Mouse (Mus musculus) adrenal gland, postnatal 14 days (tissue): ENCODE results near the gene Acat2. TPM values are rescaled to one million over a fixed set of nuclear protein-coding genes. Genes with fewer than 3 reads are reported as not detected.
"Not testable (repeated sequence)": the region's sequence is repeated elsewhere in the genome, so short reads cannot be mapped to it uniquely, and the experiment has no call there.

Experiments
- DNase-seq: peaks from one replicate; pipeline ENCODE4 v3.0.0; 2021; ENCODE audit warnings: mixed read lengths
- long read RNA-seq, 2 experiments: library from polyadenylated mRNA; stranded (forward); transcript quantifications; one replicate each; pipeline ENCODE4 v2.0.0; 2021
- total RNA-seq: library from RNA; stranded (reverse); gene quantifications from 2 replicates; pipeline ENCODE4 v1.2.3, GENCODE M21; 2021

Gene Acat2
- 90.9 and 102 TPM in 2 replicates for total RNA-seq
- long read RNA-seq, experiment 1, transcript Acat2-201 (9 exons, 2,250 nt): major isoform, 117 of 134 reads
- long read RNA-seq, experiment 1, transcript Acat2-203 (8 exons, 1,800 nt): minor isoform, 5 of 134 reads
- long read RNA-seq, experiment 1, partial matches to known transcripts: 2 of 134 reads
- long read RNA-seq, experiment 1, other reads (novel, unspliced or antisense): 10 of 134 reads
- long read RNA-seq, experiment 2, transcript Acat2-201 (9 exons, 2,250 nt): major isoform, 96 of 116 reads
- long read RNA-seq, experiment 2, partial matches to known transcripts: 6 of 116 reads
- long read RNA-seq, experiment 2, other reads (novel, unspliced or antisense): 8 of 116 reads

DNA sequence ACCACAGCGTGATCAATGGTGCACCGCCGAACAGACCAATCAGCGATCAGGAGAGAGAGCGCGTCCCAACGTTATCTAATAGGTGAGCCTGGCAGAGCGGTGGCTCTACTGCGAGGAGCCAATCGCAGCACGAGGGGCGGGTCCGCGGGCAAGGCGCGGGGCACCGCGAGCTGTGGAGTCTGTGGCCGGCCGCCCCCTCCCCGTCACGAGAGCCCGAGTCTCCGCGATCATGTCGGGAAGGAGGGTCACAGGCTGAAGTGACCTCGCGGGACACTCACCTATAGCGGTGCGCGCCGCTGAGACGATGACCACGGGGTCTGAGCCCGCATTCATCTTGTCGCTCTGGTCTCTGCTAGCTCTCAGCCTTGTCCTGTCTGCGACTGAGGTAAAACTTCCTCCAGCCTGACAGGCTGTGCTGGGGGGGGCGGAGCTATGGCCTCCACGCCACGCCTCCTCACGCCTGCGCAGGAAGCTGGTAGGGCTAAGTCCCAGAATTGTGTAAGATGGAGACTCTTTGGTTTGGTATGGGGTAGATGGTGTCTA lies at the start of gene Acat2:
Acat2 (minus strand) TSS at position 417 of the 543 bp plus-strand sequence.
- peak; percentile 97 for DNase-seq

DNA sequence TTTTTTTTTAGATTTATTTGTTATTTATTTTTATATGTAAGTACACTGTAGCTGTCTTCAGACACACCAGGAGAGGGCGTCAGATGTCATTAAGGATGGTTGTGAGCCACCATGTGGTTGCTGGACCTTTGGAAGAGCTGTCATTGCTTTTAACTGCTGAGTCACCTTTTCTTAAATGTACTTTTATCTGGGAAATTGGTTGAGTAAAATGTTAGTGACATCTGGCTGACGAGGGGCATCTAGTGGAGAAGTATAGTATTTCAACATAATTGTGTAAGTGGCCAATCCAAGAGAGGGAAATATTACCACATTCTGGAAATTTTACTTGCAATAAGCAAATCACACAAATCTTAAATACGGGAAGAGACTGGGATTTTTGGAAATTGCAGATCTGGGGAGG lies 49.3 kb upstream of the Acat2 start:
- DNase-seq: peak; percentile 44

DNA sequence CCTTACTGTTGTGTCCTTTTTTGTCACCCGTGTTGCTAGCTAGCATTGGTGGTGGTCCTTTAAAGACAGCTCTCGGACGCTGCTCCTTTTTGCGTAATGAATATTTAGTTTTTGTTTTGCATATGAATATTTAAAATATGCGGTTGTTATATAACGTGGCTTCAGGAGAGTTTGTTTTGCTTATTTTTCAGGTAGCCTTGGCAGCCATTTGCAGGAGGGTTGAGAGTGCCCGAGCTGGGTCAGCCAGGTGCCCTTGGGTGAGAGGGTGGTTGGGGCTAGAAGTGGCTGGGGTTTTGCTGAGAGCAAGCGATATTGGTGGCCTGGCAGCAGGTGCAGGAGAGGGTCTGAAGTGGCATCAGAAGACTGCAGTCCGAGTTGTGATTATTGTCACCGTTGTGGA lies 48.0 kb upstream of the Acat2 start:
- peak; percentile 53 for DNase-seq

DNA sequence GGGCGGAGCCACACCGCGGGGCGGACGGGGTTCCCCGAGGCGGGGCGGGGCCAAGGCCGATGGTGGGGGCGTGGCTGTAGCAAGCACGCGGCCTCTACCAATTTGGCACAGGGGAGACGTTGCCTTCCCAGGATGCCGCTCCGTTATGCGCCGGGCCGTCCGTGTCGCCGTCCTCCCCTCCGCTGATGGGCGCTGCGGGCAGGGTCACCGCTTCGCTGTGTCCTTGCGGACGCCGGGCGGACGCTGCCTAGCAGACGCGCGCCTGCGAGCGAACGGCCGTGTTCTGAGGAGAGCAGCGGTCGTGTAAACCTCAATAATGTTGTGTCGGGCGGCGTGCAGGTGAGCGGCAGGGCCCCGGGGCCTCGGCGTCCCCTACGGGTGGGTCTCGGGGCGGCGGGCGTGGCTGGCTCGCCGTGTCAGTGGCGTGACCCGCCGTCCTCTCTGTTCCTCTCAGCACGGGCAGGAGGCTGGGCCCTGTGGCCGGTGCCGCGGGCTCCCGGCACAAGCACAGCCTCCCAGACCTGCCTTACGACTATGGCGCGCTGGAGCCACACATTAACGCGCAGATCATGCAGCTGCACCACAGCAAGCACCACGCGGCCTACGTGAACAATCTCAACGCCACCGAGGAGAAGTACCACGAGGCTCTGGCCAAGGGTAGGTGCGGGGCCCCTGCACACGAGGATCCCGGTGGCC lies 47.3 kb upstream of the Acat2 start:
- DNase-seq: peak; percentile 100

DNA sequence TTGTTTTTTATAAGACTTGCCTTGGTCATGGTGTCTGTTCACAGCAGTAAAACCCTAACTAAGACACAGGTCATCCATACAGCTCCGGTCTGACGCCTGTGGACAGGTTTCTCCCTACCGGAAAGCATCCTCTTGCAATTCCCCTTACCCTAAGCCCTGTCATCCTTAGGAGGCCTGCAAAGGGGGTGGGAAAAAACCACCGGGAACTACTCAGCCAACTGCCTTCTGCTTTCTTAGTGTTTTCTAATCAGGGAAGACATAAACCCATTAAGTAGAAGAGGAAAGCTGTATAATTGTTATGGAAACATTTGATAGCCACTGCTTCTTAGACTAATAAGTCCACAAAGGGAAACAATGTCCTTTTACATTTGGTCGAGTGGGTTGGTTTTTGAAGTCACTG lies 46.4 kb upstream of the Acat2 start:
- no peak for DNase-seq

DNA sequence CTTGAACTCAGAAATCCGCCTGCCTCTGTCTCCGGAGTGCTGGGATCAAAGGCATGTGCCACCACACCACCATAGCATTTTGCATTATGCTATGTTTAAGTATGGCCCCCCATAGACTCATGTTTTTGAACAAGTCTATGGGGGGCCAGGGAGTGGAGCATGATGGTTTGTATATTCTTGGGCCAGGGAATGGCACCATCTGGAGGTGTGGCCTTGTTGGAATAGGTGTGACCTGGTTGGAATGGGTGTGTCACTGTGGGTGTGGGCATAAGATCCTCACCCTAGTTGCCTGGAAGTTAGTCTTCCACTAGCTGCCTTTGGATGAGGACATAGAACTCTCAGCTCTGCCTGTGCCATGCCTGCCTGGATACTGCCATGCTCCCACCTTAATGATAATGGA lies 46.0 kb upstream of the Acat2 start, which contains the start of gene Sod2:
Sod2 (plus strand) TSS at position 301 of the 400 bp plus-strand sequence.
- not testable (repeated sequence) for DNase-seq

DNA sequence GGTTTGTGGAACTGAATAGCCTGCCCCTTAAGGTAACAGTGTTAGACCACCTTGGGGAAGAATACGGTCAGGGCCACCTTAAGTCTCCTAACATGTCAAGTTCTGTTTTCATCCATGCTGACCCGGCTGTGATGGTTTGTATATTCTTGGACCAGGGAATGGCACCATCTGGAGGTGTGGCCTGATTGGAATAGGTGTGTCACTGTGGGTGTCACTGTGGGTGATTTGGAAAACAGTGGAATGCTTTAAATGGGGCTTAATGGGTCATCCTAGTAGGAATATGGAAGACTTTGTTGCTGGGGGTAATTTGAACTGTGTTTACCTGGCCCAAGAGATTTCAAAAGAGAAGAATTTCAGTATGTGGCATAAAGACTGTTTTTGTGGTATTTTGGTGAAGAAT lies 43.9 kb upstream of the Acat2 start:
- not testable (repeated sequence) for DNase-seq

DNA sequence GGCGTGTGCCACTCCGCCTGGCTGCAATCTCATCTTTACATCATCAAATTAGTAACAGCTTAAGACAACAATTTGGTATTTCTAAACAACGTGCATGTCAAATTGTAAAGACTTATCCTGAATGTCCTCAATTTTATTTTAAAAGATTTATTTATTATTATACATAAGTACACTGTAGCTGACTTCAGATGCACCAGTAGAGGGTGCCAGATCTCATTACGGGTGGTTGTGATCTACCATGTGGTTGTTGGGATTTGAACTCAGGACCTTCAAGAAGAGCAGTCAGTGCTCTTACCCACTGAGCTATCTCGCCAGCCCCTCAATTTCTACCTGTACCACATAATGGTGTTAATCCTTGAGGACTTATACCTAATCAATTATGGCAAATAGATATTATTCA lies 41.7 kb upstream of the Acat2 start:
- DNase-seq: not testable (repeated sequence)

DNA sequence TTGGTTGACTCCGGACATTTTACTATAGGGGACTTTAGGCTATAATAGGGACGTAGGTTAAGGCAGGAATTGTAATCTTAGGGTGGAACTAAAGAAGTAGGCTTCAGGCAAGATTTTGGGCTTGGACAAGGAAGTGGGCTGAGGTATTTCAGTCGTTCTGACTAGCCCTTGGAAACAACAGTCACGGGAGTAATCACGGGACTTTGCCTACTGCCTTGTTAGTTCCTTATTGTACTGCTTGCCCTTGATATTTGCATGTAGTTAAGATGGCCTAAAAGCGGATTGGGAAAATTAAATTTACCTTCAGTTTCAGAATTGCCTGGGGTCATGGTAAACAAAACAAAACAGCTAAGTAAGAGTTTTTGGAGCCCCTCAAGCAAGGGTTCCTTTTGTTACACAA lies 38.5 kb upstream of the Acat2 start:
- DNase-seq: no peak

DNA sequence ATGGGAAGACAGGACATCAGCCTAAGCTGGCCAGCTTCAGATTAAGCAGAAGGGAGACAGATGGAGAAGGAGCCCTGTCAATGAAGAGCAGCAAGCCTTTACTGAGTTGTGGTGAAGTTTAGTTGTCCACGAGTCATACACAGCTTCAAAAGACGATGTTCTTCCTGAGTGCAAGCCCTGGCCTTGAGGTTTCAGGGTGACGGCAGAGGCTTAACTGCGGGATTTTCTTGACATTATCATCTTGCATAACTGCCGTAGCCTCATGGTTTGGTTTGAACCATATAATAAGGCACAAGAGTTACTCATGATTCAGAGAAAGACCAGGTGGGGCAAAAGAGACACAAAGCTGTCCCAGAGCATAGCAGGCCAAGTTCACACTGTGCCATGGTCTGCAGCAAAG lies 37.3 kb upstream of the Acat2 start:
- no peak for DNase-seq

DNA sequence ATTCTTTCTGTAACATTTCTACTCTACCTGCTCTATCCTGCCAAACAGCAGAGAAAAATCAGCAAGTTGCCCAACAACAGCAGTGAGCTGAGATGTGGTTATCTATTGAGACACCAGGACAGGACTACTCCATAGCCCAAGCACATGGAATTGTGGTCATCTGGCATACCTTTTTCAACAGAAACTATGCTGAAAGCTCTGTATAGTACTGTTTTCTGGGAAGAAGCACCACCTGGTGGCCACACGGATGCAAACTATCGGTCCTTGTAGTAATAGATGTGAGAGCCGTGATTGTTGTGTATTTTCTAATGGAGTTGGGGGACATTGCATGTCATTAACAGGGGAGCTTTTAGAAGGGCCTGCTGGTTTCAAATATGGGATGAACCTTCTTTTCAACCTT lies 35.8 kb upstream of the Acat2 start:
- DNase-seq: peak; percentile 66

DNA sequence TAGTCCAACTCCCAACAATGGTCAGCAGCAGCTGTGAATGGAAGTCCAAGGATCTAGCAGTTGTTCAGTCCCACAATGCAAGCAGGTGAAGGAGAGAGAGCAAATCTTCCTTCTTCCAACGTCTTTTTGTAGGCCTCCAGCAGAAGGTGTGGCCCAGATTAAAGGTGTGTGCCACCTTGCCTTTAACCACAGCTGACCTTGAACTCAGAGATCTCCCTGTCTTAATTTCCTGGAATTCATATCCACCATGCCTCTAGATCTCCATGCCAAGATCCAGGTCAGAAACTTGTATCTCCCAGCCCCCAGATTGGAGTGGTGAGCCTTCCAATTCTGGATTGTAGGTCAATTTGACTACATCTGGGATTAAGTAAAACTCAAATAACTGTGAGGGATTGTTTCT lies 33.5 kb upstream of the Acat2 start, which contains the start of gene Wtap:
Wtap (minus strand) TSS at position 101 of the 400 bp plus-strand sequence.
- no peak for DNase-seq

DNA sequence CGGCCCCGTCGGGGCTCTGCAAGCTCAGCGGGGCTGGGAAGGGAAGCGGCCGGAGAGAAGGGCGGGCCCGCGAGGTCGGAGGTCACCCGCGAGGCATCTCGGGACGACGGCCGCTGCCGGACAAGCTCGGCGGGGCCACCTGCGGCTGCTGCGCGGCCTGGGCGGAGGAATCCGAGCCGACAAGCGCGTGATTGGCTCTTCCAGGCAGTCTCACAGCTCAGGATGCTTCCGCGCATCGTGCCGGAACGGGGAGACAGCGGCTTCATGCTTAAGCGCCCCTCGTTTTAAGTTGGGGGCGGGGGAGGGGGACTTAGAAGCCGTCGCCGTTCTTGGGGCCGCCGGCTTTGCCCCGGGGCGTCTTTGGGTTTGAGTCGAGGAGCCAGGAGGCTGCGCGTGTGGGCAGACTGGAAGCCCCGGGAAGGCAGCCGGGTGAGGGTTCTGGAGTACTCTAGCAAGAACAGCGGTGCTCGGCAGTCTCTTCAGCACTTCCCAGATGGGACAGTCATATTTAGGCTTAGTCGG lies 32.0 kb upstream of the Acat2 start:
- peak; percentile 98 for DNase-seq

DNA sequence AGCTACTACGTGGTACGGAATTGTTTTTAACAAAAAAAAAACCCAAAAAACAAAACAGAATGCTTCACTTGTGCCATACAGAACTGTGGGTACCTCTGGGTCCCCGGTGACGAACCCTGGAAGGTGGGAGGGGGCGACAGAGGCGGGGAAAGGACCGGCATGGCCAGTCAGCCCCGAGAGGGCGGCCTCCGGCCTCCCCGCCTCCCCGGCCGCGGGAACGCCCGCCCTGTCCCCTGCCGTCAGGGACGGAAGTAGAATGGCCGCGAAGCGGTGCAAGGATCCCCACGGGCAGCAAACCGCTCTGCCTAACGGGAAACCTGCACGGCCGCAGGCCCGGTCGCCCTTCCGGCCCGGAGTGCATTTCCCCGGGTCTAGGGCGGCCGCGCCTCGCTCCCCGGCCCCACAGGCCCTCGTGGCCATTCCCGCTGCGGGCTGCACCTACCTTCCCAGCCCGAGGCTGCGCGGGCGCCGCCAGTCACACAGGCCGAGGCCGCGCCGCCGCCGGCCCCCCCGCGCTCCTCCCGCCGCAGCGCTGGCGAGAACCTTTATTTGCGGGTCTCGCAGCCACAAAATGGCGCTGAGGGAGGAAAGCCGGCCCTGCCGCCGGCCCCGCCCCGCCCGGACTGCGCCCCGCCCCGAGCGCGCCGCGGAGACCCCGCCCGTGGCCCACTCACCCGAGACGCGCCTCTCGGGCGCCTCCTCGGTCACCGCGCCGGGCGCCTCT lies 31.2 kb upstream of the Acat2 start:
- peak; percentile 95 for DNase-seq

DNA sequence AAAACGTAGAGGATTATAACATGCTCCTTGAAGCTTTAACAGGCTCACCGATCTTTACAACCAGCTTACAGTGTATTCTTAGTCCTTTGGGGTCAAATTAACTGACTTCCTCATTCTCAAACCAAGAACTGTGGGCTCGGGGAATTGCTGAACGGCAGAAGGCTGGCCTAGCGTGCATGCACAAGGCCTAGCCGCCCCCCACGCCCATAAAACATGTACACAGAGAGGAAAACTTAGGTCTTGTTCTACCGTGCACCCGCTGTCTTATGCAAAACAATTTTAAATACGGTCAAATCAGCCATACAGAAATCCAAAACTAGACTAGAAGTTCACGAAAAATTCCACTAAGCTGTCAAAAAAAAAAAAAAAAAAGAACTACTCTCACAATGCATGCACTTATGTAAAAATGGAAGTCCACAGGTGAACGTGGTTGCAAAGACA lies 30.7 kb upstream of the Acat2 start:
- DNase-seq: peak; percentile 52

DNA sequence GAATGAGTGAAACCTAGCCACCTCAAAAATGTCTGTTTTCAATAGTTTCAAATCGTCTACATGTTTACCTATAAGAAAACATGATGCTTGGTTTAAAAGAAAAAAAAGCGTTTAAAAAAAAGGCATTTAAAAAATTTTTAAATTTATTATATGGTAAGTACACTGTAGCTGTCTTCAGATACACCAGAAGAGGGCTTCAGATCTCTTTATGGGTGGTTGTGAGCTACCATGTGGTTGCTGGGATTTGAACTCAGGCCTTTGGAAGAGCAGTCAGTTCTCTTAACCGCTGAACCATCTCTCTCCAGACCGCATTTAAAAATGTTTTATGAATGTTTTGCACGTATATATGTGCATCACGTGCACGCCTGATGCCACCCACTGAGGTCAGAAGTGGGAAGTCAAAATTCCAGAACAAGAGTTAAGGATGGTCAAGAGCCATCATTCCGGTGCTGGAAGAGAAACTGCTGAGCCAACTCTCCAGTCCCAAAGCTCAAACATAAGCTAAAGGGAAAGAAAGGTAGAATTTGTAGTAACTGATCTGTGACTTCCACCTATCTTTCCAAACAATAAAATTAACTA lies 30.1 kb upstream of the Acat2 start:
- DNase-seq: no peak

DNA sequence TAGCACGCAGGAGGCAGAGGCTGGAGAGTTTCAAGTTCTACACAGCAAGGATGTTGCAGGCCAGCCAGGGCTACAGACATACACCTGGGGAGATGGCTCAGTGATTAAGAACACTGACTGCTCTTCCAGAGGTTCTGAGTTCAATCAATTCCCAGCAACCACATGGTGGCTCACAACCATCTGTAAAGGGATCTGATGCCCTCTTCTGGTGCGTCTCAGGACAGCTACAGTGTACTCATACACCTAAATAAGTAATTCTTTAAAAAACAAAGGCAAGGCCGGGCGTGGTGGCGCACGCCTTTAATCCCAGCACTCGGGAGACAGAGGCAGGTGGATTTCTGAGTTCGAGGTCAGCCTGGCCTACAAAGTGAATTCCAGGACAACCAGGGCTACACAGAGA lies 27.5 kb upstream of the Acat2 start:
- DNase-seq: not testable (repeated sequence)

DNA sequence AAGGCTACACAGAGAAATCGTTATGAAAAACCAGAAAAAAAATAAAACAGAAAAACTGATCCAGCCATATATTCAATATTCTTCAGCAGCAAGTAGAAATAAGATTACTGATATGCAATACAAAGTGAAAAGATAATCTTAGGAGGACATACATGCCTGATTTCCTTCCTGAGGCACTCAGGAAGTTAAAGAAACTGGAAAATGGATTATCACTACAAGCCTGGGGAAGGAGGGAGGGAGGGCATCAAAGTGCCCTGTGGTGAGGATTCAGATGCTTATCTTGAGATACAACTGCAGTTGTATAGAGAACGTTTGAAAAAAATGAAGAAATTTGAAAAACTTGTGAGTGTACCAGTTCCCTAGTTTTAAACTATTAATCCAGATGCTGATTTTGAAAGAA lies 23.4 kb upstream of the Acat2 start:
- no peak for DNase-seq

DNA sequence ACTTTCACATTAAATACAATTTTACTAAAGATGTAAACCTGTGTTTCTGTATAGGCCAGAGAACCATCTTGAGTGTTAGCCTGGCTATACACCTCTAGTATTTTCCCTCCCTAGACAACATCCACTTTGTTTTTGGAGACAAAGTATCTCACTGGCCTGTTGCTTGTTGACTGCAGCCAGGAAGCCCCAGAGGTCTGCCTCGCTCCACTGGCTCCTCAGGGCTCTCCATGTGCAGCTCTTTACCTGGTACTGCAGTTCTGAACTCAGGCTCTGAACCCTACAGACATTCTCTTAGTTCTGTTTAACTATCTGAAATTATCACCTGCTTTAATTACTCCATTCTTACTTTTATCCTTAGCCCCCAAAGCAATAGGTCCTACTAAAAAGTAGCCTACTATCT lies 18.0 kb upstream of the Acat2 start:
- DNase-seq: no peak

DNA sequence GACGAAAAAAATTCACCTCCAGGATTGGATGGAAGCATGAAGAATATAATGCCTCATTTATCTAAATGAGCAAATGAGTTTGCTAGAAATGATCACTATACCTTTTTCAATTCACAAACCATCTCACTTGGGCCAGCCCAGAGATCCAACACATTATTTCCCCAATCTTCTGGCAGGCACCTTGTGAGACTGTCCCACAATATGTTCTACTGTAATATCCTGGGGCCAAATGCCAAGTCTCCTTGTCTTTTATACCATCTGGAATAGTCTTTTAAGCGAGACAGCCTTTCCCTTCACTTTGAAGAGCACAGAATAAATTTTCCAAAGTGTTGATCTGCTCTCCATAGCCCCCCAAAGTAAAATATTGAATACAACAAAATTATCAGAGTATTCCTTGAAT lies 13.3 kb upstream of the Acat2 start:
- no peak for DNase-seq

DNA sequence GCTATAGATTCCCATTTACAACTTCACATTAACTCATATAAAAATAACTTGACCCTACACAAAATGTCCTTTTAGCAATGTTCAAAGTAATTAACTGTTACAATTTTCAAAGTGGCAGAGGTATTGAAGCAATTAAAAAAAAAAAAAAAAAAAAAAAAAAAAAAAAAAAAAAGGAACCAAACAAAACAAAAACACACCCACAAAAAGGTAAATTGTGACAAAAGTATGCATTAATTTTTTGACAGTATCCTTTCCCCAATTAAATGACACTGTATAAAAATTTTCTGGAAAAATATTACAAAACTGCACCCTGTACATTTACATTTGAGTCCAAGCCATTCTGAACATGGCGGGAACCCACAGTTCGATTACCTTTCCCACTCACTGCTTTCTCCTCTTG lies 6.6 kb upstream of the Acat2 start:
- no peak for DNase-seq

DNA sequence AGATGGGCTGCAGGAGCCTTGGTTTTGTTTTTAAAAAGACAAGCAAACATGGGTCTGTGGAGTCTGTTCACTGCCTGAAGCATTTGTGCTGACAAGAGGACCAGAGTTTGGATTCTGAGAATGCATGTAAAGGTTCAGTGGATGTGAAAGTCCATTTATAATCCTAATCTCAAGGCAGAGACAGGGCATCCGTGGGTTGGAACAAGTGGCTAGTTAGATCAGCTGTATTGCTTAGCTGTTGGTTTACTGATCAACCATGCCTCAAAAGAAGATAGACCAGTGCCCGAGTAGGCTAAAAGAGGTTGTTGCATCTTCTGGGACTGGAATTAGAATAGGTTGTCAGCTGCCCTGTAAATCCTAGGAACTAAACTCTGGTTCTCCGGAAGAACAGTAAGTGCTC lies 2.9 kb upstream of the Acat2 start:
- no peak for DNase-seq
